Mouse (Mus musculus) CH12F3 (cell line): ENCODE measurements around the gene Rbmy.
"Not testable (repeated sequence)": the region's sequence is repeated elsewhere in the genome, so short reads cannot be mapped to it uniquely, and the experiment has no call there.

Source experiments
- in situ Hi-C: fragments of 300-500 bp; cut with MboI; formaldehyde crosslinking; loops from 2 replicates; pipeline ENCODE4 v1.14.3; 2020; ENCODE audit warnings: low sequenced_read_pairs

Gene Rbmy

GRCm38 (mm10) chrY:2830380-2830779 is at the start of gene Rbmy, which contains the start of gene Gm10256:
Gene Rbmy, plus strand, starts transcription at chrY:2830680.
Gene Gm10256, plus strand, starts transcription at chrY:2830699.
- in situ Hi-C loops = not testable (repeated sequence)

DNA sequence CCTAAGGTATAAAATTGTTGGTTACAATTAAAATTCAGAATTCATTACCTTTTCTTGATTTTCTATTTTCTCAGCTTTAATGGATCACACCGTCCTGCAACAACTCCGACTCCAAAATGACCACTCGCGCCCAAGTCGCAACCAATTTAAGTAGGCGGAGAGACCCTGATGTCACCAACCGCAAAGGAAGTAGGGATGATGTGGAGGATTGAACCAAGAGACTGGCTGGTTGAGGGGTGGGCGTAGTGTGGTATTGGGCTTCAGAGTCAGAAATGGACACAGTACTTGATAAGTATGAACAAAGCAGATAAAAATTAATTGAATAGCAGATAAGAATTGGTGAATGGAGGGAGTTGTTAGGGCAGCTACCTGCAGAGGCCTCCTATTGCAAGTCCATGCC is 34.4 kb upstream of the Rbmy start, which contains the start of gene Gm4064:
Gene Gm4064, minus strand, starts transcription at position 101 of the 400 bp plus-strand sequence.
- in situ Hi-C loops = not testable (repeated sequence)
